Mouse (Mus musculus) bone marrow macrophage, adult 2 months (primary cell): Measurements from ENCODE around the gene Ngly1.

Experiments used
- CTCF ChIP-seq: IDR thresholded peaks from 2 replicates; pipeline ENCODE4 v1.5.1; 2012; ENCODE audit warnings: low read depth, mild to moderate bottlenecking, low read length, moderate library complexity
- POLR2A ChIP-seq: IDR thresholded peaks from 2 replicates; pipeline ENCODE4 v1.6.1; 2012; ENCODE audit warnings: mild to moderate bottlenecking, low read depth, low read length, borderline replicate concordance

- TF ChIP-seq POLR2A (no peak), CTCF (no peak)
Measured at GRCm38 (mm10) chr14:16347505-16347904, 98.4 kb downstream of the Ngly1 start.
